Mouse (Mus musculus) erythroid progenitor cell, adult 5-6 weeks (primary cell): ENCODE data around the gene Rai2. TPM values are rescaled to one million over a fixed set of nuclear protein-coding genes. Genes with fewer than 3 reads are reported as not detected.

Experiments used
- ATAC-seq: replicated peaks from 2 replicates; pipeline ENCODE4 v1.8.0; 2016; ENCODE audit warnings: moderate number of reproducible peaks, mild to moderate bottlenecking, moderate TSS enrichment, inconsistent platforms; ENCODE audit not compliant: poor library complexity, low FRiP score, severe bottlenecking
- total RNA-seq, 2 experiments: library from RNA; stranded (forward) in 1 of 2; stranded (reverse) in 1 of 2; fragments of 150-400 nt in 1 of 2; fragments of 186-747, 209-891 nt in 1 of 2; gene quantifications; 2 replicates each; pipeline versions ENCODE4 v1.2.3 to v1.2.4; 2015 to 2017; ENCODE audit warnings: low replicate concordance in 2 of 2

The Rai2 gene
- total RNA-seq (2015; ENCODE audit: low replicate concordance) (not detected in 2 replicates), total RNA-seq (2017; ENCODE audit: low replicate concordance) (not detected in 2 replicates)

- no peak for ATAC-seq
Measured at GRCm38 (mm10) chrX:161716865-161717763, at the start of gene Rai2. TSS of gene Rai2 (plus strand) at chrX:161717069.

- ATAC-seq: no peak
Measured at GRCm38 (mm10) chrX:161689336-161689735, 27.5 kb upstream of the Rai2 start.

- ATAC-seq: no peak
Measured at GRCm38 (mm10) chrX:161716503-161716864, 385 bp upstream of the Rai2 start.

GRCm38 (mm10) chrX:161717764-161718382 is 1.0 kb downstream of the Rai2 start:
- ATAC-seq: no peak

GRCm38 (mm10) chrX:161718548-161718947 is 1.7 kb downstream of the Rai2 start:
- no peak for ATAC-seq

- ATAC-seq: no peak
Measured at GRCm38 (mm10) chrX:161721082-161721481, 4.2 kb downstream of the Rai2 start.

- no peak for ATAC-seq
Measured at GRCm38 (mm10) chrX:161723391-161723808, 6.5 kb downstream of the Rai2 start.

- ATAC-seq: no peak
Measured at GRCm38 (mm10) chrX:161726257-161726656, 9.4 kb downstream of the Rai2 start.

- no peak for ATAC-seq
Measured at GRCm38 (mm10) chrX:161728507-161728906, 11.6 kb downstream of the Rai2 start.

- no peak for ATAC-seq
Measured at GRCm38 (mm10) chrX:161730026-161730425, 13.2 kb downstream of the Rai2 start.

GRCm38 (mm10) chrX:161731859-161732258 is 15.0 kb downstream of the Rai2 start:
- no peak for ATAC-seq

GRCm38 (mm10) chrX:161733581-161734309 is 16.9 kb downstream of the Rai2 start:
- ATAC-seq: no peak

GRCm38 (mm10) chrX:161734310-161734676 is 17.4 kb downstream of the Rai2 start:
- no peak for ATAC-seq

GRCm38 (mm10) chrX:161739374-161739773 is 22.5 kb downstream of the Rai2 start:
- ATAC-seq: no peak

- no peak for ATAC-seq
Measured at GRCm38 (mm10) chrX:161743080-161743479, 26.2 kb downstream of the Rai2 start.

GRCm38 (mm10) chrX:161745296-161745695 is 28.4 kb downstream of the Rai2 start:
- no peak for ATAC-seq

- ATAC-seq: no peak
Measured at GRCm38 (mm10) chrX:161747337-161747736, 30.5 kb downstream of the Rai2 start.

GRCm38 (mm10) chrX:161753514-161753913 is 36.6 kb downstream of the Rai2 start:
- ATAC-seq: no peak

- ATAC-seq: no peak
Measured at GRCm38 (mm10) chrX:161776321-161776962, 59.6 kb downstream of the Rai2 start.
